Mouse (Mus musculus) c-Kit-positive CD71-positive TER-119-positive erythroid progenitor cells, embryonic 14.5 days (primary cell): ENCODE measurements around the gene Pex16.
"Not testable (repeated sequence)": the region's sequence is repeated elsewhere in the genome, so short reads cannot be mapped to it uniquely, and the experiment has no call there.

Experiments used
- DNase-seq: peaks from one replicate; pipeline ENCODE4 v3.0.0-alpha.2; 2013; ENCODE audit warnings: low spot score

Gene Pex16

DNA sequence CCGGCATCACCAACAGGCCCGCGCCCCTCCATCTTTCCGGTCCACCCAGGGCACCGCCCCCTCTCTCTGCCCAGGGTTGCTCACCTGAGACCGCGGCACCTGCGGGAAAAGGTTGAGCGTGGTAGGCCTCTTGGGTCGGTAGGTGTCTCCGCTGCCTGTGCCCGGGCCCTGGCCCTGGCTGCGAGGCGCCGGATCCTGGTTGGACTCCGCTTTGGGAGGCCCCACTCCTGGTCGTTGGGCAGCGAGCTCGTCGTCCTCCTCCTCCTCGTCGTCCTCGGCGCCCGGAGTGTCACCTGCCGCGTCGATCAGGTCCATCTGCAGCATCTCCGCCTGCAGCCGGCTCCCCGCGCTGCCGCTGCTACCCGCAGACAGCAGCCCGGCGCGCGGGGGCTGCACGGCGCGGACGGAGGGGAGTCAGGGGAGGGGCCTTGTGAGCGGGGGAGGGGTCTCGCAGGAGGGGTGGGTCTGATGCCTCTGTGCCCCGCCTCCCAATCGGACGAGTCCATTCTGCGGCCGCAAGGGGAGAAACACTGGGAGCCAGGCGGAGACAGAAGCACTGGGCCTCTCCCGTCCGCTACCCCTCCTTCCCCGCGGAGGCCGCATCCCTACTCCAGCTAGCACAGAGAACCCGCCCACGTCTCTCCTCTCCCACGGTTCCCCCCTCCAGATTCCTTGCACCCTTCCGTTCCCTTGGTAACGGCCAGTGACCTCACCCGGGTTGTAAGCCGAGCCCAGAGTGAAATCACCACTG lies 14.6 kb downstream of the Pex16 start:
- no peak for DNase-seq

GRCm38 (mm10) chr2:92389645-92390044 lies 15.2 kb downstream of the Pex16 start:
- DNase-seq, result no peak

GRCm38 (mm10) chr2:92390206-92390930 lies 15.9 kb downstream of the Pex16 start:
- DNase-seq, result no peak

DNA sequence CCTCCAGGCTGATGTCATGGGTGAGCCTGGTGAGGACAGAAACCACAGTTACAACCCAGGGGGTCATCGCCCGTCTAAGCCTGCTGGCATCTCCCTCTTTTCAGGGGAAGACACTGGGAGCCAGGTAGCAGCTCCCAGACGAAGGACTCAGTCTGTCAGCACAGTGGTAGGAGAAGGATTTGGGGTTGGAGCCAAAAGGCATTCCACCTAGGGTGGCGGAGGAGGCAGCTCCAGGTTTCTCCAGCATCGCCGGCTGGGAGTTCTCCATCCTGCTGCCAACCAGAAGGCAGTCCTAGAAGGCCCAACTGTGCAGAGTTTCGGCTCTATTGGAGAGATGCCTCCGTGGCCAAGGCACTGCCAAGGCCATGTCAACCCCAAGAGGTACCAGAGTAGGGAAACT lies 16.6 kb downstream of the Pex16 start:
- no peak for DNase-seq

DNA sequence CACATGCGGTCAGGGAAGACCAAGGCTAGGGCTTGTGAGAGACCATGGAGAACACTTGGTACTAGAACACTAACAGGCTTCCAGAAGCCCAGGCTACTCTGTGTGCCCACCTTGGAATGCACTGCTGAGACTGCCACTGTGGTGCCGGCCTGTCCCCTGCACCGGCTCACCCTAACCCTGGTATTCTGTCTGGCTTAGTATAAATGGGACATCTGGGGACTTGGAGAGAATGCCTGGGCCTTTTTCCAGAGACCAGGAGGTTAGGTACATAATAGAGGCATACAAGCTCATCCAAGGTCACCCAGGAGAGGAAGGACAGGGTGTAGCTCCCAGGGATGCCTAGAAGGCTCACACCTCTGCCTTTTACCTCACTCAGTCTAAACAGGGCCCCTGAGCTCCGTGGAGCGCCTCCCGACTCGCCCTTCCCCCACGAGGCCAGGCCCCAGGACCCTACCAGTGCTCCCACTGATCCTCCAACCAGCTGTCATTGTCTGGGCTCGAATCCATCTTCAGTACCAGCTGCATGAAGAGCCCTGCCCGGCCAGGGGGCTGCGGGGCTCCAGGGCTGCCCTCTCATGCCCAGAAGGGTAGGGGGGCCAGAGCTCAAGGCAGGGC lies 17.3 kb downstream of the Pex16 start:
- DNase-seq, result no peak

DNA sequence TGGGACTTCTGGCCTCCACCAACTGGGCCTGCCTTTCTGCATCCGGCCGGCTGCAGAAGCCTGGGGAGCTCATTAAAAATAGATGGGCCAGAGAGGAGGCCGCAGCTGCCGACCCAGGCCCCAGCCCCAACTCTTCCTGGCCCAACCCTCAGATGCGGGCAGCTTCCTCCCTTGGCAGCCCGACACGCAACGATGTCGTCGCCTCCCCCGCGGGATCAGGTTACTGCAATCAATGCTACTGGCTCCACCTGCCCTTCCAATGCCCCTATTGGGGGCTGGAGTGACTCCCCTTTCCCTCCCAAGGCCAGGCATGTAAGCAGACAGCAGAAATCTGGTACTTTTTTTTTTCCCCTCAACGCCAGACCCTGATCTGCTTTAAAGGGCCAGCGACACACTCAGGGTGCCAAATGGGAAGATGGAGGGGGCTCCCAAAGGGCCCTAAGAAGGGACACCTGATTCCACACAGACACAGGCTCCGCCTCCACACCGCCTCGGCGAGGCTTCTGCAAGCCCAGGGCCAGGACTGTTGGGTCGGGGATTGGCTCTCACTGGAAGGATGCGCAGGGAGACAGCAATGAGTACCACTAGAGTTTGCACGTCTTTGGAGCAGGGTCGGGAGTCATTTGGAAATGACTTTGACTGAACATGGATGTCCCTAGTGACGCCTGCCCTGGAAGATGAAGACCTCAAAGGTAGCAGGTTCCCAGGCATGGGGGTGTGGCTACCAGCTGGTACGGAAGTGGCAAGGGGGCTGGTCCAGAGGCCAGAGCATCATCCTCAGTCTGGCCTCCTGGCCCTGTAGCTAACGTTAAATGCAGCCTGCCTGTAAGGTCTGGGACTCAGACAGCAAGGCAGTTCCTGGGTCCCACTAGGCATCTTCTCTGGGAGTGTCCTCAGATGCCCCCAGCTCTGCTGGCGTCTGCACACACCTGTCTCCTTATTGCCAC lies 18.1 kb downstream of the Pex16 start:
- DNase-seq, result no peak

DNA sequence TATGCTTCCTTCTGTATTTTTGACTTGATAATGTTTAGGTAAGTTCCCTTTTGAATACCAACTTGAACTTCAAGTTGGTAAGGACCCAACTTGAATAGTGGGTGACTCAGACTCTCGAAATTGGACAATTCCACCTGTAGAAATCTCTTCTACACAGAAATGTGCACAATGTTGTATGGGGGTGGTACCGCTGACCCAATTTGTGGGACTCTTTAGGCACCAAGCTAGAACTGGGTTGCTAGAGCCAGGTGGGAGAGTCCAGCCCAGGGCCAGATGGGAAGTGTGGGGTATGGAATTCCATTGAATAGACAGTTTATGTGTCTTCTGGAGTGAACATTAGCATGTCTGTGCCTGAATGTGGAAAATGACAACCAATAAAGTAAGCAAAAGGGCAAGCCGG lies 21.1 kb downstream of the Pex16 start:
- DNase-seq, result no peak

DNA sequence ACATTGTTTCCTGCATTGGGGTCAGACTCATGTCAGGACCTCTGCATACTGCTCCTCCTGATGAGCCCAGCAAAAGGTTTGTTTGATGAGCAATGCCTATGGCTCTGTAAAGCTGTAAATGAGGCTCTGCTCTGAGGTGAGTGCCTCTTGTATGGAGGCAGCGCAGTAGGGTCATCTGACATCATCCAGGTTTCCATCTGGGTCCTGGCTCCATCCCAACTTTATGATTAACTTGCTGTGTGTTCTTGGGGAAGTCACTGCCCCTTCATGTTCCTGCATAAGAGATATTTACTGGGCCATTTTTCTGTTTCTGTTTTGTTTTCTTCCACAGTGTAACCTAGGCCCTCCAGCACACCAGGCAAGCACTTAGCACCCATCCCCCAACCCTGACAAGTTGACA lies 23.0 kb downstream of the Pex16 start:
- DNase-seq, result no peak

- not testable (repeated sequence) for DNase-seq
Measured at GRCm38 (mm10) chr2:92399877-92400276, 25.4 kb downstream of the Pex16 start.

GRCm38 (mm10) chr2:92400682-92401081 lies 26.2 kb downstream of the Pex16 start:
- DNase-seq, result no peak

DNA sequence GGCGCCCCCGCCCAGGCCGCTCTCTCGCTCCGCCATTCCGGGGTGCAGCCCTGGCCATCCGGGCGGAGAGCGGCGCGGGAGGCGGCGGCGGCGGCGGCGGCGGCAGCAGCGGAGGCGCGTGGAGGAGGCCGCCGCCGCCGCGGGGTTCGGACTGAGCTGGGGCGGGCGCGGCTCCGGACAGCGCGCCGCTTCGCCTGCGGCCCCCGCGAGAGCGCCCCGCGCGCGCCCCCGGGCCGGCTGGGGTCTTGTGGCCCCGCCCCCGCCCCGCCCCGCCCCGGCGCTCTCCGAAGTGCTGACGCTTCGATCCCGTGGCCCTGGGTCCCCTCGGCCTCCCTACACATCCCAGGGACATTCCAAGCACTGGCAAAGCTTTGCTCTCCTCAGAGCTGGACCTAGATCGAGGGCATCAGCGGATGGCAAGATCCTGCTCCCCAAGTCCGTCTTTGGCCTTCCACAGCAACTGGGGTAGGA lies 26.6 kb downstream of the Pex16 start, which contains the start of gene Mapk8ip1:
Gene Mapk8ip1, minus strand, starts transcription at position 173 of the 471 bp plus-strand sequence.
- no peak for DNase-seq

DNA sequence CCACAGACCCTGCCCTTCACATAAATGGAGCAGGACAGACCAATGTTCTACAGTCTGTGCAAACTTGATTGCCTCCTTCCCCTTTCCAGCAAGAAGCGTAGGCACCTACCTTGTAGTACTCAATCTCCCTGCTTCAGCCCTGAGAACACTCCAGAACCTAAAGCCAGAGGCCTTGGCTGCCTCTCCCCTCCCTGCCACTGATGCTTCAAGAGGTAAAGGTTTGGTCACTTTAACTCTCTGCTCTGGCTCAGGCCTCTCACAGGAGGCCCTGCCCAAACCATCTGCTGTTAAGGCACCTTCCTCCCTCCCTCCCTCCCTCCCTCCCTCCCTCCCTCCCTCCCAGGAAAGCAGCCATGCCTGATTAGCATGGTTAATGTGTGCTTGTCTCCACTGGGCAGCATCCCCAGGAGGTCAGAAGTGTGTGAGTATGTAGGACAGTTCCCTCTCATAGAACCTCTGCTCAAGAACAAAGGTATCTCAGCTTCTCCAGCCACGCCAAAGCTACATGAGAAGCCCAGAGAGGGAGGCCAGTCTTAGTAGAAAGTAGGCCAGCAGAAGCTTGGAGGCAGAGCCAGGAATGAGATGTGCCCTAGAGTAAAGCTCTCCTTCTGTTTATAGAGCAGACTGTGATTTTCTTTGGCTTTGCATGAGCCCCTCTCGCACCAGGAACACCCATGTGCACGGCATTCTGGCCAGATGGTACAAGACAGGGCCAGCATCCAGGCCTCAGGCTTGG lies 28.3 kb downstream of the Pex16 start:
- DNase-seq, result no peak

GRCm38 (mm10) chr2:92403776-92404319 lies 29.4 kb downstream of the Pex16 start:
- no peak for DNase-seq

GRCm38 (mm10) chr2:92404737-92405136 lies 30.3 kb downstream of the Pex16 start:
- DNase-seq, result no peak

DNA sequence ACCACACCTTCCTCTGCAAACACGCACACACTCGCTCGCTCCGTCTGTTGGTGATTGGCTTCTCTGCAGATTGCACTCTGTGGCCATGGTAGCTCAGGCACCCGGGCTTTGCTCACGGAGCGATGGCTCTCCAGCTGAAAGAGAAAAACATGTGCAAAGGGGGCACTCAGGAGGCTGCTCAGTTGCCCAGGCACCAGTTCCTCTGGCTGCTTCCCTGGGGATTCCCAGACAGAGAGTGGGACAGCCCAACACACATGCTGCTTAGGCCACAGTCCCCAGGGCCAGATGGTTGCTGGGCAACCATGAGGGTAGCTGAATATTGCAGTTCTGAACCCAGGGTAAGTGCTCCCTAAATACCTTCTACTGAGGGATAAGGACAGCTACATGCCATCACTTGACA lies 31.2 kb downstream of the Pex16 start:
- no peak for DNase-seq

GRCm38 (mm10) chr2:92408309-92409045 lies 34.0 kb downstream of the Pex16 start:
- DNase-seq, result no peak

DNA sequence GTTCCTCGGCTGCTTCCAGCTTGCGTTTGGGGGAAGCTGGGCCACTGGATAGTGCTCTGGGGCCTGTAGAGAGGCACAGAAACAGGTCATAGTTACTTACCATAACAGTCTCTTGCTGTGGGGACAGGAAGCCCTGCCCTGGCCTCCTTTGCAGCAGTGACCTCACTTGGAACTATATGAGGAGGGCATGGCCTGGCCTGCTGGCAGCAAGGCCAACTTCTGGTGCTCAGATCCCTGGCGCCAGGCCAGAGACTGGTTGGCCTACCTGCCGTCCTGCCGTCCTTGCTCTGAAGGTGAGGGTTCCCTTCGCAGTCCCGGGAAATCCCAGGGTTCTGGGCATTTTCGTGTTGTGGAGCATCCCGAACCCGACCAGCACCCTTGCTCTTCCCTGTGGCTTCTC lies 37.2 kb downstream of the Pex16 start:
- no peak for DNase-seq

DNA sequence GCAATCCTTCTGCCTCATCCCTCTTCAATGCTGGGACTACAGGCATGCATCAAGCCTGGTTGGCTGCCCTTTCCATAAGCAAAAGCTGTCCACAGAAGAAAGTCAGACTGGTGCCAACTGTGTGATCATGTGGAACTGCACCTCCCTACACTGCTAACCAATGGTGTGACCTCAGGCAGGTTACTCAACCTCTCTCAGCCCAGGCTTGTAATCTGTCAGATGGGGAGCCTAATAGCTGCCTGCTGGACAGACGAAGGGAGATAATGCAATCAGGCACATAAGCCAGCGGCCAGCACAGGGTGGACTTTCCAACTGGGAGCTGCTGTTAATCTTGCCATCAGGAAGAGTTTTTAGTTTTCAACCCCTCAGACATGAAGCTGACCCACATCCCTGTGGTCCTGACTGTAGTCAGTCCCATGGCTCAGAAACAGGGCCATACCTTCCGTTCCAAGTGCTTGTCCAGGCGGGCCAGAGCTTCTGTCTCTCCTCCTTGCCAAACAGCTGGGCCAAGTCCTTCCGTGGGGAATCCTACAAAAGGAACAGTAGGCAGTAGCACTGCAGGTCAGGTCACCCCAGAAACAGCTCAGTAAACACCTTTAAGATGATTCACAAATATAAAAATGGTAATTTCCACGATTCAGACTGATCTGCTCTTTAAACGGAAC lies 47.4 kb downstream of the Pex16 start:
- no peak for DNase-seq

DNA sequence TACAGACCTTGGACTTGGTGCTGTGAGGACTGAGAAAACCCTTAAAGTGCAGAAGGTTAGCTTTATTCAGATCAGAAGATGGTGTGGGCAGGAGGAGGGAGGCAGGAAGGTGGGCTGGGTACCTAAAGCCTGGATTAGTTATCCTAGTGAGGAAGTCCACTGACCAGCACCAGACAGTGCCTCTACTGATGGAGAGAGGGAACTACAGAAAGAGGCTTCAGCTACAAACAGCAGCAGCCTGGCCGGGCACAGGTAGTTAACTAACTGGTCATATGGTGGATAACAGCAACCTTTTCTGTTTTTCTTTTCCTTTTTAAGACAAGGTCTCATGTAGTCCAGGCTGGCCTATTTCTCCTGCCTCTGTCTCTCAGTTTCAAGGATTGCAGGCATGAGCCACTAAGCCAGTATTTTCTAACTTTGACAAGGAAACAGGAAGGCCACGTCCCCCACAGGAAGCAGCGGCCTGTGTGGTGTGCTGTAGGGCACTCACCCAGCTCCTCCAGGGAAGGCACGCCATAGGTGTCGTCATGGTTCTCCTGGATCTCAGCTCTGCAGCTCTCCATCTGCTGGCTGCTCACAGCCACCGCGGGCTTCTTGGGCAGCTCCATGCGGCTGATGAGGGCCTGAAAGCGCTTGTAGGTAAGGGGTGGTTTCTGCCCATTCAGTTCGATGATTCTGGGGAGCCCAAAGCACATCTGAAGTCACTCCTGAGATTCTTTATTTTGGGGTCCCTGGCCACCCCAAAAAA lies 48.1 kb downstream of the Pex16 start:
- no peak for DNase-seq
